Mouse (Mus musculus) MEL (cell line): ENCODE results near the gene Cby3. TPM values are rescaled to one million over a fixed set of nuclear protein-coding genes. Genes with fewer than 3 reads are reported as not detected.

Experiments used
- DNase-seq: peaks from one replicate; pipeline ENCODE4 v3.0.0; 2011; ENCODE audit warnings: low read depth, low spot score
- H3K27ac ChIP-seq: 2 replicates; pipeline ENCODE4 v1.5.1; 2012; ENCODE audit warnings: low read depth, mild to moderate bottlenecking, control low read depth, low read length, moderate library complexity; ENCODE audit not compliant: control insufficient read depth
- H3K27me3 ChIP-seq, 2 experiments: fragments of 150-350 bp in 1 of 2; sonication (generic) in 1 of 2; 2 replicates each; pipeline ENCODE4 v1.6.1; 2012; ENCODE audit warnings: low read length in 2 of 2, mild to moderate bottlenecking in 2 of 2, improper control_type of control experiment in 1 of 2, moderate library complexity in 1 of 2; ENCODE audit not compliant: insufficient read depth in 2 of 2, control insufficient read depth in 1 of 2
- H3K36me3 ChIP-seq, 2 experiments: 2 replicates each; pipeline ENCODE4 v1.6.1; 2012 to 2014; ENCODE audit warnings: low read length in 2 of 2, improper control_type of control experiment in 1 of 2, inconsistent platforms in 1 of 2, mild to moderate bottlenecking in 1 of 2; ENCODE audit not compliant: insufficient read depth in 2 of 2, control insufficient read depth in 1 of 2
- H3K4me1 ChIP-seq, 2 experiments: fragments of 150-350 bp in 1 of 2; sonication (generic) in 1 of 2; 2 replicates each; pipeline ENCODE4 v1.6.1; 2012; ENCODE audit warnings: low read length in 2 of 2, improper control_type of control experiment in 1 of 2, mild to moderate bottlenecking in 1 of 2; ENCODE audit not compliant: insufficient read depth in 2 of 2, control insufficient read depth in 1 of 2
- H3K4me3 ChIP-seq, 2 experiments: fragments of 150-350 bp in 1 of 2; sonication (generic) in 1 of 2; 2 replicates each; pipeline ENCODE4 v1.5.1; 2012; ENCODE audit warnings: low read depth in 2 of 2, low read length in 2 of 2, mild to moderate bottlenecking in 2 of 2, moderate library complexity in 2 of 2, control low read depth in 1 of 2, improper control_type of control experiment in 1 of 2; ENCODE audit not compliant: control insufficient read depth in 1 of 2, insufficient read depth in 1 of 2
- H3K79me2 ChIP-seq: 2 replicates; pipeline ENCODE4 v1.6.1; 2012; ENCODE audit warnings: mild to moderate bottlenecking, low read length, moderate library complexity; ENCODE audit not compliant: control insufficient read depth, poor library complexity, insufficient read depth
- H3K9ac ChIP-seq: 2 replicates; pipeline ENCODE4 v1.6.1; 2012; ENCODE audit warnings: low read depth, mild to moderate bottlenecking, control low read depth, low read length, moderate library complexity; ENCODE audit not compliant: control insufficient read depth, poor library complexity, severe bottlenecking
- H3K9me3 ChIP-seq: fragments of 150-350 bp; sonication (generic); replicated peaks from 2 replicates; pipeline ENCODE4 v1.6.1; 2012; ENCODE audit warnings: mild to moderate bottlenecking, low read length, improper control_type of control experiment, moderate library complexity; ENCODE audit not compliant: insufficient read depth
- CHD1 ChIP-seq: IDR thresholded peaks from 2 replicates; pipeline ENCODE4 v1.6.1; 2012; ENCODE audit warnings: low read depth, mild to moderate bottlenecking, inconsistent platforms, low read length, improper control_type of control experiment
- CHD2 ChIP-seq: IDR thresholded peaks from 2 replicates; pipeline ENCODE4 v1.6.1; 2011; ENCODE audit warnings: low read length, improper control_type of control experiment
- E2F4 ChIP-seq: IDR thresholded peaks from 2 replicates; pipeline ENCODE4 v1.6.1; 2011; ENCODE audit warnings: low read depth, low read length, improper control_type of control experiment, borderline replicate concordance
- POLR2A ChIP-seq, 2 experiments: IDR thresholded peaks; 2 replicates each; pipeline ENCODE4 v1.6.1; 2011 to 2012; ENCODE audit warnings: low read length in 2 of 2, mild to moderate bottlenecking in 2 of 2, control low read depth in 1 of 2, improper control_type of control experiment in 1 of 2, low read depth in 1 of 2, moderate library complexity in 1 of 2; ENCODE audit not compliant: control insufficient read depth in 1 of 2, insufficient read depth in 1 of 2, poor library complexity in 1 of 2
- POLR2AphosphoS2 ChIP-seq: IDR thresholded peaks from 2 replicates; pipeline ENCODE4 v1.6.1; 2011; ENCODE audit warnings: low read length, improper control_type of control experiment
- RCOR1 ChIP-seq: IDR thresholded peaks from 2 replicates; pipeline ENCODE4 v1.6.1; 2012; ENCODE audit warnings: low read depth, mild to moderate bottlenecking, inconsistent platforms, low read length, improper control_type of control experiment
- SMC3 ChIP-seq: IDR thresholded peaks from 2 replicates; pipeline ENCODE4 v1.6.1; 2011; ENCODE audit warnings: low read depth, low read length, improper control_type of control experiment
- USF2 ChIP-seq, 2 experiments: IDR thresholded peaks; 2 replicates each; pipeline ENCODE4 v1.6.1; 2011 to 2012; ENCODE audit warnings: improper control_type of control experiment in 2 of 2, low read length in 2 of 2, borderline replicate concordance in 1 of 2, inconsistent platforms in 1 of 2, low read depth in 1 of 2, mild to moderate bottlenecking in 1 of 2; ENCODE audit not compliant: insufficient read depth in 1 of 2
- ZMIZ1 ChIP-seq: IDR thresholded peaks from 2 replicates; pipeline ENCODE4 v1.6.1; 2012; ENCODE audit warnings: low read depth, mild to moderate bottlenecking, inconsistent platforms, low read length, improper control_type of control experiment, moderate library complexity
- polyA plus RNA-seq, 2 experiments: library from polyadenylated mRNA; stranded (reverse) in 1 of 2; unstranded in 1 of 2; fragments of >175 nt in 1 of 2; fragments of >200 nt in 1 of 2; gene quantifications; 2 replicates each; pipeline versions ENCODE4 v1.2.1 to v1.2.4; 2012; ENCODE audit warnings: low replicate concordance in 2 of 2, low read depth in 1 of 2; ENCODE audit not compliant: insufficient read length in 2 of 2, insufficient read depth in 1 of 2, missing spikeins in 1 of 2
- total RNA-seq: library from RNA; depleted of rRNA; stranded (reverse); fragments of 300-350 nt; gene quantifications from 2 replicates; pipeline ENCODE4 v1.2.3, GENCODE M21; 2012

Cby3 gene
- total and polyA plus RNA-seq, 3 experiments = 0.23 to 0.31 TPM; not detected in 1

DNA sequence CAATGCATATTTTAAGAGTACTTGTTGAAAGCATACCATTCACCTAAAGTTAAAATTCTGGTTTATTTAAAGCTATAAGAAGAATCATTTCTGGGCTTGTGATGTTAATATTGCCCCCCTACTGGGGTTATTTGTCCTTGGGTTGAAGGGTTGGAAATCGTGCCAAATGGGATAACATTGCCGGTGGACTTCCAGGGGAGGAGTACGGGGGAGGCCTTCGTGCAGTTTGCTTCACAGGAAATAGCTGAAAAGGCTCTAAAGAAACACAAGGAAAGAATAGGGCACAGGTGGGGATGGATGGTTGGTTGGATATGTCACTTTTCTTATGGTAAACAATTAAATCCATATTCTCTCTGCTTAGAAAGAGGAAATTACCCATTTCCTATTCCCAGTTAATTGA, 27.0 kb downstream of the Cby3 start:
- no peaks in the 10 kb centered on the region for H3K27me3 ChIP-seq
- H3K36me3 ChIP-seq = peaks cover 42 to 70% of the 10 kb centered on the region in 2 experiments
- peaks cover 0 to 7% of the 10 kb centered on the region in 2 experiments; a peak in 3 of 4 replicates for H3K4me1 ChIP-seq
- H3K4me3 ChIP-seq = no peak overlapping the region; a peak in 1 of 4 replicates
- H3K9me3 ChIP-seq = no peaks in the 10 kb centered on the region
- H3K79me2 ChIP-seq = peaks cover 33% of the 10 kb centered on the region
- TF ChIP-seq USF2 (IDR thresholded peaks at IDR 0.05; ENCODE audit: borderline replicate concordance in 1 of 2, insufficient read depth in 1 of 2, low read depth in 1 of 2, low read length in 2 of 2) (no peak), CHD1 (0 out of 2 replicates have a peak, but pooled peaks have one; percentile 9), POLR2AphosphoS2 (peak; percentile 4; the same call in 1 of the 2 replicates)
- no peak for DNase-seq
- H3K27ac ChIP-seq = no peak overlapping the region
- 0 out of 2 replicates have a peak overlapping the region, but pooled peaks have one; percentile 3 for H3K9ac ChIP-seq

GRCm38 (mm10) chr11:50387167-50387679, 33.0 kb downstream of the Cby3 start:
- H3K36me3 ChIP-seq = peaks cover 20 to 37% of the 10 kb centered on the region in 2 experiments
- no peaks in the 10 kb centered on the region for H3K27me3 ChIP-seq
- peaks cover 1% of the 10 kb centered on the region; the same call in 1 of the 2 replicates for H3K79me2 ChIP-seq
- TF ChIP-seq CHD2 (peak; percentile 56), RCOR1 (no peak), ZMIZ1 (peak; percentile 60; the same call in 1 of the 2 replicates), SMC3 (peak; percentile 4; the same call in 1 of the 2 replicates), POLR2A (IDR thresholded peaks at IDR 0.05; ENCODE audit: control insufficient read depth in 1 of 2, insufficient read depth in 1 of 2, low read depth in 1 of 2, low read length in 2 of 2, poor library complexity in 1 of 2) (peak in 1 of 2 experiments; percentile 62; a peak in 2 of 4 replicates), USF2 (IDR thresholded peaks at IDR 0.05; ENCODE audit: borderline replicate concordance in 1 of 2, insufficient read depth in 1 of 2, low read depth in 1 of 2, low read length in 2 of 2) (no peak), POLR2AphosphoS2 (peak; percentile 98)
- DNase-seq = peak; percentile 39
- H3K9ac ChIP-seq = no peak overlapping the region
- H3K4me1 ChIP-seq = no peaks in the 10 kb centered on the region; a peak in 1 of 4 replicates
- H3K9me3 ChIP-seq = no peaks in the 10 kb centered on the region
- H3K27ac ChIP-seq = no peak overlapping the region
- H3K4me3 ChIP-seq = no peak overlapping the region

- Histone ChIP-seq H3K4me3 (no peak overlapping the region), H3K36me3 (peaks cover 16 to 32% of the 10 kb centered on the region in 2 experiments), H3K27me3 (no peaks in the 10 kb centered on the region), H3K27ac (no peak overlapping the region), H3K79me2 (peaks cover 1% of the 10 kb centered on the region; the same call in 1 of the 2 replicates), H3K9ac (no peak overlapping the region), H3K4me1 (no peaks in the 10 kb centered on the region; a peak in 1 of 4 replicates), H3K9me3 (no peaks in the 10 kb centered on the region)
- TF ChIP-seq POLR2AphosphoS2 (peak; percentile 22; the same call in 1 of the 2 replicates), E2F4 (no peak)
- DNase-seq = peak; percentile 55
Observed at GRCm38 (mm10) chr11:50387697-50388096, 33.4 kb downstream of the Cby3 start.
